Mouse (Mus musculus) B cell, adult 2 months (primary cell): ENCODE results near the gene Amer2.

ENCODE experiments used
- DNase-seq, 2 experiments: peaks; one replicate each; pipeline ENCODE4 v3.0.0; 2022

The Amer2 gene

GRCm38 (mm10) chr14:60388332-60388731 lies 15.3 kb downstream of the Amer2 start:
- no peak for DNase-seq

GRCm38 (mm10) chr14:60392202-60392601 lies 19.1 kb downstream of the Amer2 start:
- no peak for DNase-seq

GRCm38 (mm10) chr14:60397321-60397720 lies 24.3 kb downstream of the Amer2 start:
- DNase-seq, result no peak

GRCm38 (mm10) chr14:60398861-60399260 lies 25.8 kb downstream of the Amer2 start:
- no peak for DNase-seq

GRCm38 (mm10) chr14:60403228-60403627 lies 30.2 kb downstream of the Amer2 start:
- no peak for DNase-seq

GRCm38 (mm10) chr14:60405829-60406228 lies 32.8 kb downstream of the Amer2 start:
- DNase-seq, result no peak

GRCm38 (mm10) chr14:60406543-60406942 lies 33.5 kb downstream of the Amer2 start:
- DNase-seq, result no peak

- no peak for DNase-seq
Observed at GRCm38 (mm10) chr14:60407319-60407718, 34.3 kb downstream of the Amer2 start.

GRCm38 (mm10) chr14:60409702-60410491 lies 36.8 kb downstream of the Amer2 start:
- no peak for DNase-seq

- no peak for DNase-seq
Observed at GRCm38 (mm10) chr14:60411229-60411628, 38.2 kb downstream of the Amer2 start.

GRCm38 (mm10) chr14:60414691-60415090 lies 41.6 kb downstream of the Amer2 start:
- DNase-seq, result no peak

- DNase-seq, result no peak
Observed at GRCm38 (mm10) chr14:60417924-60418323, 44.9 kb downstream of the Amer2 start.

- no peak for DNase-seq
Observed at GRCm38 (mm10) chr14:60422920-60423319, 49.9 kb downstream of the Amer2 start.

GRCm38 (mm10) chr14:60424174-60424573 lies 51.1 kb downstream of the Amer2 start:
- DNase-seq, result no peak

GRCm38 (mm10) chr14:60425553-60425952 lies 52.5 kb downstream of the Amer2 start:
- peak; percentile 19 to 28 for DNase-seq

GRCm38 (mm10) chr14:60427896-60428295 lies 54.8 kb downstream of the Amer2 start:
- no peak for DNase-seq

- DNase-seq, result no peak
Observed at GRCm38 (mm10) chr14:60429513-60429912, 56.5 kb downstream of the Amer2 start.

GRCm38 (mm10) chr14:60431515-60431914 lies 58.5 kb downstream of the Amer2 start:
- DNase-seq, result no peak

GRCm38 (mm10) chr14:60432136-60432535 lies 59.1 kb downstream of the Amer2 start:
- DNase-seq, result no peak

- no peak for DNase-seq
Observed at GRCm38 (mm10) chr14:60435515-60435914, 62.5 kb downstream of the Amer2 start.

GRCm38 (mm10) chr14:60436364-60436763 lies 63.3 kb downstream of the Amer2 start:
- no peak for DNase-seq
